In genomic region chr4:116787985-116788760, GRCm38 (mm10) we compare ENCODE assay signal across 9 mouse cellular contexts. TPM values are rescaled to one million over a fixed set of nuclear protein-coding genes. Genes with fewer than 3 reads are reported as not detected.
A peak's percentile ranks its signal among the peaks of the same experiment; 100 is the strongest.
DNase-seq lines count a peak whose midpoint lies in the region; ATAC-seq and TF ChIP-seq lines count a peak whose summit lies in the region.
"Had no signal": no experiment of that assay in that cellular context is flagged by ENCODE, and none has a peak within 500 bp of the region (broad histone marks: within the 10 kb centered on the region; RNA-seq: fewer than 3 reads in every experiment).

No protein-coding gene starts in this region.

- no peak overlapping the region for H3K9ac ChIP-seq in hindbrain, postnatal 0 days (replicated peaks; ENCODE audit: low read length)
- H3K9ac ChIP-seq in hindbrain, embryonic 13.5 days, result no peak overlapping the region
- H3K9ac ChIP-seq: neural tube, embryonic 13.5 days had no signal

- TF ChIP-seq CTCF in hindbrain, postnatal 0 days (IDR thresholded peaks at IDR 0.05; ENCODE audit: low read depth), result peak; percentile 33; the same call in 1 of the 2 replicates
- TF ChIP-seq CTCF in embryonic fibroblast, embryonic 13.5 days (IDR thresholded peaks at IDR 0.05; ENCODE audit: borderline replicate concordance, insufficient read depth, low read length), result no peak

- H3K36me3 ChIP-seq in hindbrain, postnatal 0 days (ENCODE audit: insufficient read depth, low read length), result no peaks in the 10 kb centered on the region
- H3K36me3 ChIP-seq in hindbrain, embryonic 13.5 days, result no peaks in the 10 kb centered on the region
- H3K36me3 ChIP-seq: neural tube, embryonic 13.5 days had no signal

- no peak for TF ChIP-seq POLR2A in embryonic fibroblast, embryonic 13.5 days (IDR thresholded peaks at IDR 0.05; ENCODE audit: low read depth, low read length)

- H3K4me2 ChIP-seq in hindbrain, postnatal 0 days (ENCODE audit: low read depth, low read length), result no peak overlapping the region
- no peak overlapping the region for H3K4me2 ChIP-seq in hindbrain, embryonic 13.5 days
- H3K4me2 ChIP-seq: neural tube, embryonic 13.5 days had no signal

- WGBS in hindbrain, postnatal 0 days, result 38% methylated on average over 7 of the region's 7 CpGs
- WGBS in hindbrain, embryonic 13.5 days, result 53% methylated on average over 7 of the region's 7 CpGs

- H3K27ac ChIP-seq in hindbrain, postnatal 0 days, result no peak overlapping the region
- H3K27ac ChIP-seq in hindbrain, embryonic 13.5 days, result no peak overlapping the region
- H3K27ac ChIP-seq in embryonic fibroblast, embryonic 13.5 days (ENCODE audit: insufficient read depth, low read length), result peak overlapping the region; percentile 34; the same call in 1 of the 2 replicates
- H3K27ac ChIP-seq: neural tube, embryonic 13.5 days had no signal

- ATAC-seq in hindbrain, postnatal 0 days, result no peak
- no peak for ATAC-seq in hindbrain, embryonic 13.5 days (ENCODE audit: low FRiP score)
- ATAC-seq in megakaryocyte, adult 5-6 weeks (ENCODE audit: poor library complexity, severe bottlenecking), result peak; percentile 95

- H3K9me3 ChIP-seq in hindbrain, postnatal 0 days (ENCODE audit: low read length), result no peaks in the 10 kb centered on the region
- H3K9me3 ChIP-seq in hindbrain, embryonic 13.5 days, result no peaks in the 10 kb centered on the region
- H3K9me3 ChIP-seq: neural tube, embryonic 13.5 days had no signal

- H3K27me3 ChIP-seq in hindbrain, postnatal 0 days (ENCODE audit: insufficient read depth, low read length), result no peaks in the 10 kb centered on the region
- no peaks in the 10 kb centered on the region for H3K27me3 ChIP-seq in hindbrain, embryonic 13.5 days
- H3K27me3 ChIP-seq: neural tube, embryonic 13.5 days had no signal

- no peaks in the 10 kb centered on the region for H3K4me1 ChIP-seq in hindbrain, postnatal 0 days (ENCODE audit: insufficient read depth, low read length)
- H3K4me1 ChIP-seq in hindbrain, embryonic 13.5 days (replicated peaks), result no peaks in the 10 kb centered on the region
- no peaks in the 10 kb centered on the region for H3K4me1 ChIP-seq in embryonic fibroblast, embryonic 13.5 days (ENCODE audit: control insufficient read depth, insufficient read depth, low read length)
- H3K4me1 ChIP-seq: neural tube, embryonic 13.5 days had no signal

- no peak for DNase-seq in hindbrain, postnatal 0 days (ENCODE audit: low spot score)
- peak; percentile 35 for DNase-seq in R1 (ENCODE audit: low read depth, low spot score)
- no peak for DNase-seq in B cell, adult 2 months
- no peak for DNase-seq in kidney, adult 18-20 months
- DNase-seq in layer of hippocampus, postnatal 14 days (ENCODE audit: low spot score in 2 of 2), result no peak

- no peak overlapping the region for H3K4me3 ChIP-seq in hindbrain, postnatal 0 days (ENCODE audit: low read length)
- no peak overlapping the region for H3K4me3 ChIP-seq in hindbrain, embryonic 13.5 days
- no peak overlapping the region for H3K4me3 ChIP-seq in embryonic fibroblast, embryonic 13.5 days (ENCODE audit: insufficient read depth, low read length)
- H3K4me3 ChIP-seq: neural tube, embryonic 13.5 days had no signal

RNA-seq across cellular contexts. Expression of gene Toe1, which starts 19.3 kb away (rescaled TPM):
- 40.0 and 43.2 TPM in 2 replicates for total RNA-seq in hindbrain, postnatal 0 days (2014; rRNA removed)
- 21.4 and 22.7 TPM in 2 replicates for polyA plus RNA-seq in hindbrain, postnatal 0 days (2015; fragmentation: Nextera tagmentation; extraction: Ambion mirVana)
- polyA plus RNA-seq in hindbrain, embryonic 13.5 days (2015; fragmentation: Nextera tagmentation; extraction: Ambion mirVana), result 29.2 and 29.9 TPM in 2 replicates
- polyA plus RNA-seq in embryonic fibroblast, embryonic 13.5 days (2011; ENCODE audit: insufficient read length, low read depth, missing spikeins), result 18.4 and 18.6 TPM in 2 replicates
- 17.7 and 18.2 TPM in 2 replicates for total RNA-seq in megakaryocyte, adult 5-6 weeks (2015)
- 31.9 and 41.1 TPM in 2 replicates for total RNA-seq in megakaryocyte, adult 5-6 weeks (2017)
- total RNA-seq in layer of hippocampus, postnatal 14 days (2021), result 10 to 100 TPM; 12.2 to 13.8 TPM

RNA-seq across cellular contexts. Expression of gene Mutyh, which starts 19.4 kb away (rescaled TPM):
- 4.8 and 12.5 TPM in 2 replicates for total RNA-seq in hindbrain, postnatal 0 days (2014; rRNA removed)
- polyA plus RNA-seq in hindbrain, postnatal 0 days (2015; fragmentation: Nextera tagmentation; extraction: Ambion mirVana), result 5.6 and 6.6 TPM in 2 replicates
- polyA plus RNA-seq in hindbrain, embryonic 13.5 days (2015; fragmentation: Nextera tagmentation; extraction: Ambion mirVana), result 8.9 and 9.0 TPM in 2 replicates
- 4.7 and 9.2 TPM in 2 replicates for polyA plus RNA-seq in embryonic fibroblast, embryonic 13.5 days (2011; ENCODE audit: insufficient read length, low read depth, missing spikeins)
- 5.3 and 10.8 TPM in 2 replicates for total RNA-seq in megakaryocyte, adult 5-6 weeks (2015)
- total RNA-seq in megakaryocyte, adult 5-6 weeks (2017), result 2.7 and 5.5 TPM in 2 replicates
- 1 to 10 TPM; 2.6 to 3.4 TPM for total RNA-seq in layer of hippocampus, postnatal 14 days (2021)

RNA-seq across cellular contexts. Expression of gene Hpdl, which starts 33.3 kb away (rescaled TPM):
- total RNA-seq in hindbrain, postnatal 0 days (2014; rRNA removed), result 4.1 and 4.9 TPM in 2 replicates
- polyA plus RNA-seq in hindbrain, postnatal 0 days (2015; fragmentation: Nextera tagmentation; extraction: Ambion mirVana), result 1.6 and 2.0 TPM in 2 replicates
- 0.88 and 1.2 TPM in 2 replicates for polyA plus RNA-seq in hindbrain, embryonic 13.5 days (2015; fragmentation: Nextera tagmentation; extraction: Ambion mirVana)
- polyA plus RNA-seq in embryonic fibroblast, embryonic 13.5 days (2011; ENCODE audit: insufficient read length, low read depth, missing spikeins), result 0.39 TPM in 1 of 2 replicates, not detected in the other
- total RNA-seq in megakaryocyte, adult 5-6 weeks (2015), result not detected in 2 replicates
- not detected in 2 replicates for total RNA-seq in megakaryocyte, adult 5-6 weeks (2017)
- 1 to 10 TPM; 3.3 to 3.7 TPM for total RNA-seq in layer of hippocampus, postnatal 14 days (2021)
